Mouse (Mus musculus) kidney, postnatal 0 days (tissue): ENCODE results near the gene Megf6. TPM values are rescaled to one million over a fixed set of nuclear protein-coding genes. Genes with fewer than 3 reads are reported as not detected.

ENCODE experiments used
- ATAC-seq: fragments of 200-750 bp; cut with Nextera tagmentation; replicated peaks from 2 replicates; pipeline ENCODE4 v1.8.0; 2017; ENCODE audit warnings: low read depth, moderate number of reproducible peaks, moderate TSS enrichment, moderate library complexity; ENCODE audit not compliant: low FRiP score
- DNase-seq: peaks from one replicate; pipeline ENCODE4 v3.0.0-alpha.2; 2016; ENCODE audit warnings: low spot score
- H3K27ac ChIP-seq: fragments of 300-500 bp; sonication (generic); 2 replicates; pipeline ENCODE4 v1.5.1; 2014; ENCODE audit warnings: mild to moderate bottlenecking
- H3K27me3 ChIP-seq: fragments of 300-500 bp; sonication (generic); 2 replicates; pipeline ENCODE4 v1.6.1; 2014; ENCODE audit warnings: low read length, mixed read lengths; ENCODE audit not compliant: insufficient read depth
- H3K36me3 ChIP-seq: fragments of 300-500 bp; sonication (generic); 2 replicates; pipeline ENCODE4 v1.6.1; 2014; ENCODE audit warnings: low read length, mixed read lengths; ENCODE audit not compliant: insufficient read depth
- H3K4me1 ChIP-seq: fragments of 300-500 bp; sonication (generic); replicated peaks from 2 replicates; pipeline ENCODE4 v1.6.1; 2014; ENCODE audit warnings: antibody characterized with exemption, low read length, mixed read lengths; ENCODE audit not compliant: insufficient read depth
- H3K4me2 ChIP-seq: fragments of 300-500 bp; sonication (generic); 2 replicates; pipeline ENCODE4 v1.6.1; 2014; ENCODE audit warnings: mild to moderate bottlenecking, low read length, moderate library complexity, mixed read lengths
- H3K4me3 ChIP-seq: fragments of 300-500 bp; sonication (generic); replicated peaks from 2 replicates; pipeline ENCODE4 v1.5.1; 2014; ENCODE audit warnings: low read depth, low read length
- H3K9ac ChIP-seq: fragments of 300-500 bp; sonication (generic); 2 replicates; pipeline ENCODE4 v1.6.1; 2014; ENCODE audit warnings: low read depth, low read length
- H3K9me3 ChIP-seq: fragments of 300-500 bp; sonication (generic); replicated peaks from 2 replicates; pipeline ENCODE4 v1.6.1; 2016; ENCODE audit warnings: low read length, inconsistent platforms, mixed read lengths
- CTCF ChIP-seq: IDR thresholded peaks from 2 replicates; pipeline ENCODE4 v1.5.1; 2016; ENCODE audit warnings: antibody characterized with exemption, low read depth, mild to moderate bottlenecking, moderate library complexity
- WGBS: fragments of 180-500 bp; shearing (Covaris S2); extraction: QIAGEN DNeasy Blood & Tissue Kit; methylation state at CpG from one replicate; pipeline ENCODE4 v1.1.7; 2014; 5-methylcytosine and 5-hydroxymethylcytosine counted together
- polyA plus RNA-seq: library from polyadenylated mRNA; unstranded; fragments of >200 nt; fragmentation: Nextera tagmentation; extraction: Ambion mirVana; gene quantifications from 2 replicates; pipeline ENCODE4 v1.2.1, GENCODE M21; 2015

Gene Megf6
- polyA plus RNA-seq, 1 experiment from 2014 or later: 5.0 TPM

GRCm38 (mm10) chr4:154140213-154141008 lies 30.1 kb upstream of the Megf6 start:
- Histone ChIP-seq H3K27me3 (peaks cover 35% of the 10 kb centered on the region), H3K9me3 (no peaks in the 10 kb centered on the region)
- no peak for ATAC-seq

GRCm38 (mm10) chr4:154141009-154141867 lies 29.3 kb upstream of the Megf6 start:
- WGBS: 2% methylated on average over 42 of the region's 42 CpGs

More at GRCm38 (mm10) chr4:154140213-154141008, 30.1 kb upstream of the Megf6 start:
- DNase-seq: no peak
- no peak for TF ChIP-seq CTCF
- peak overlapping the region; percentile 47 for H3K9ac ChIP-seq
- no peaks in the 10 kb centered on the region for H3K36me3 ChIP-seq
- H3K4me1 ChIP-seq: peaks cover 14% of the 10 kb centered on the region; the same call in 1 of the 2 replicates
- WGBS: 2% methylated on average over 43 of the region's 46 CpGs
- no peak overlapping the region for H3K27ac ChIP-seq
- H3K4me2 ChIP-seq: peak overlapping the region; percentile 89
- peak overlapping the region; percentile 53 for H3K4me3 ChIP-seq

GRCm38 (mm10) chr4:154142211-154143040 lies 28.1 kb upstream of the Megf6 start, which contains the start of gene Wrap73:
Gene Wrap73, plus strand, starts transcription at chr4:154142372.
- Histone ChIP-seq H3K27me3 (peaks cover 35% of the 10 kb centered on the region), H3K4me3 (peak within 1 kb of the TSS; percentile 56), H3K9me3 (no peaks in the 10 kb centered on the region), H3K4me1 (peaks cover 14% of the 10 kb centered on the region; the same call in 1 of the 2 replicates), H3K27ac (peak within 1 kb of the TSS; percentile 60), H3K36me3 (no peaks in the 10 kb centered on the region), H3K9ac (peak within 1 kb of the TSS; percentile 57), H3K4me2 (peak within 1 kb of the TSS; percentile 89)
- WGBS: 1% methylated on average over 49 of the region's 49 CpGs
- peak; percentile 88 for ATAC-seq
- TF ChIP-seq CTCF: no peak
- DNase-seq: peak; percentile 97

More at GRCm38 (mm10) chr4:154141009-154141867, 29.3 kb upstream of the Megf6 start:
- peaks cover 35% of the 10 kb centered on the region for H3K27me3 ChIP-seq
- H3K4me1 ChIP-seq: peaks cover 14% of the 10 kb centered on the region; the same call in 1 of the 2 replicates
- H3K9me3 ChIP-seq: no peaks in the 10 kb centered on the region
- ATAC-seq: no peak
- TF ChIP-seq CTCF: no peak
- H3K4me3 ChIP-seq: 0 out of 2 replicates have a peak overlapping the region, but pooled peaks have one; percentile 53
- peak overlapping the region; percentile 89 for H3K4me2 ChIP-seq
- no peak overlapping the region for H3K27ac ChIP-seq
- no peak for DNase-seq
- H3K36me3 ChIP-seq: no peaks in the 10 kb centered on the region
- H3K9ac ChIP-seq: no peak overlapping the region; the same call in 1 of the 2 replicates

GRCm38 (mm10) chr4:154144712-154145111 lies 25.8 kb upstream of the Megf6 start:
- H3K9ac ChIP-seq: no peak overlapping the region
- peaks cover 12% of the 10 kb centered on the region for H3K27me3 ChIP-seq
- no peak for DNase-seq
- no peak overlapping the region for H3K4me2 ChIP-seq
- ATAC-seq: no peak
- no peak for TF ChIP-seq CTCF
- no peak overlapping the region for H3K4me3 ChIP-seq
- no peaks in the 10 kb centered on the region for H3K9me3 ChIP-seq
- no peaks in the 10 kb centered on the region for H3K36me3 ChIP-seq
- H3K27ac ChIP-seq: no peak overlapping the region
- WGBS: 76% methylated on average over 3 of the region's 3 CpGs
- H3K4me1 ChIP-seq: peaks cover 10% of the 10 kb centered on the region; the same call in 1 of the 2 replicates

- no peak for DNase-seq
- Histone ChIP-seq H3K27me3 (peaks cover under 1% of the 10 kb centered on the region; the same call in 1 of the 2 replicates), H3K9me3 (no peaks in the 10 kb centered on the region), H3K4me1 (no peaks in the 10 kb centered on the region; the same call in 1 of the 2 replicates), H3K4me3 (no peak overlapping the region), H3K9ac (no peak overlapping the region), H3K27ac (no peak overlapping the region), H3K4me2 (no peak overlapping the region), H3K36me3 (0 out of 2 replicates have a peak, but pooled peaks cover 4% of the 10 kb centered on the region)
- 79% methylated on average over 10 of the region's 10 CpGs for WGBS
- TF ChIP-seq CTCF: no peak
- ATAC-seq: no peak
These were observed 24.2 kb upstream of the Megf6 start for GRCm38 (mm10) chr4:154146342-154146741.
